Mouse (Mus musculus): ENCODE results near the gene Crybb3.

DNA sequence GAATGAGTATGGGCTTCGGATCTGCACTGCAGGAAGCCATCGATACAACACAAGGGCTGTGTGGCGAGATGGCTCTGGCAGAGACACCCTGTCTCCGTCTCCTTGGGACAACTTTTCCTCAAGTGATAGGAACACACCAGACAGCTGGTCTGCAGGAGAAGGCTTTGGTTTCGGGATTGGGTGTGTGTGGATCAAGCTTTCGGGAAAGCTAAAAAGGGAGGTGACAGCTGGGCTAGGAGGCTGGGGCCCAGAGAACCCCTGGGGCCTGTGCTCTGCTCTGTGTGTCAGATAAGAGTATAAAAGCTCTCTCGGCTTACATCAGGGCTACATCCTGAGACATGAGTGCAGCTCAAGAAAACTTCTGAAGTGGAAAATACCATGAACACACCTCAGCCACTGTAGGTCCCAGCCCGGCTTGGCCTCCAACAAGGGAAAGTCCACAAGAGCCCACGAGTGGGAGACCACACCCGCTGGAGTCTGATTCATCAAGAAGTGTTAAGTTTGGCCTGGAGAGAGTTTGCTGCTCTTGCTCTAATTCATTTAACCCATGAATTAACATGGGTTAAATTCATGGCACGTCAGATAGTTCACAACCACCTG is 26.9 kb upstream of the Crybb3 start:
- TF ChIP-seq CTCF (IDR thresholded peaks at IDR 0.05; ENCODE audit: control insufficient read depth, insufficient read depth, insufficient replicate concordance, low read depth, low read length) (no peak), POLR2A (IDR thresholded peaks at IDR 0.05; ENCODE audit: control insufficient read depth, low read depth, low read length) (no peak)
